Mouse (Mus musculus) heart, embryonic 14.5 days (tissue): Measurements from ENCODE around the gene Ftsj3. TPM values are rescaled to one million over a fixed set of nuclear protein-coding genes. Genes with fewer than 3 reads are reported as not detected.

Experiments
- ATAC-seq: fragments of 200-750 bp; cut with Nextera tagmentation; 2 replicates; pipeline ENCODE4 v1.8.0; 2017; ENCODE audit warnings: low read depth, moderate TSS enrichment; ENCODE audit not compliant: insufficient number of reproducible peaks, insufficient read depth, low FRiP score
- H3K27ac ChIP-seq, 2 experiments: fragments of 200-500 bp in 1 of 2; fragments of 300-500 bp in 1 of 2; sonication (generic) in 1 of 2; replicated peaks in 1 of 2; 2 replicates each; pipeline ENCODE4 v1.5.1; 2012 to 2014; ENCODE audit warnings: low read depth in 2 of 2, low read length in 2 of 2, control low read depth in 1 of 2, mild to moderate bottlenecking in 1 of 2, mixed read lengths in 1 of 2; ENCODE audit not compliant: control insufficient read depth in 1 of 2, insufficient read depth in 1 of 2
- H3K27me3 ChIP-seq: fragments of 300-500 bp; sonication (generic); 2 replicates; pipeline ENCODE4 v1.6.1; 2014; ENCODE audit warnings: mild to moderate bottlenecking, low read length, control low read depth; ENCODE audit not compliant: control insufficient read depth, insufficient read depth
- H3K36me3 ChIP-seq: fragments of 300-500 bp; sonication (generic); 2 replicates; pipeline ENCODE4 v1.6.1; 2014; ENCODE audit warnings: mild to moderate bottlenecking, control low read depth, low read length, mixed read lengths; ENCODE audit not compliant: control insufficient read depth, insufficient read depth
- H3K4me1 ChIP-seq, 2 experiments: fragments of 200-500 bp in 1 of 2; fragments of 300-500 bp in 1 of 2; sonication (generic) in 1 of 2; 2 replicates each; pipeline ENCODE4 v1.6.1; 2012 to 2014; ENCODE audit warnings: low read length in 2 of 2, control low read depth in 1 of 2, mixed read lengths in 1 of 2; ENCODE audit not compliant: control insufficient read depth in 2 of 2, insufficient read depth in 2 of 2
- H3K4me2 ChIP-seq: fragments of 300-500 bp; sonication (generic); 2 replicates; pipeline ENCODE4 v1.6.1; 2014; ENCODE audit warnings: mild to moderate bottlenecking, low read length
- H3K4me3 ChIP-seq, 2 experiments: fragments of 200-500 bp in 1 of 2; fragments of 300-500 bp in 1 of 2; sonication (generic) in 1 of 2; 2 replicates each; pipeline ENCODE4 v1.5.1; 2012 to 2014; ENCODE audit warnings: low read length in 2 of 2, mild to moderate bottlenecking in 2 of 2, control low read depth in 1 of 2, low read depth in 1 of 2, moderate library complexity in 1 of 2; ENCODE audit not compliant: control insufficient read depth in 1 of 2, insufficient read depth in 1 of 2
- H3K9ac ChIP-seq: fragments of 300-500 bp; sonication (generic); 2 replicates; pipeline ENCODE4 v1.6.1; 2014; ENCODE audit warnings: mild to moderate bottlenecking, low read length
- H3K9me3 ChIP-seq: fragments of 300-500 bp; sonication (generic); 2 replicates; pipeline ENCODE4 v1.6.1; 2016; ENCODE audit warnings: low read length, control low read depth; ENCODE audit not compliant: control insufficient read depth
- WGBS: fragments of 180-500 bp; shearing (Covaris S2); extraction: QIAGEN DNeasy Blood & Tissue Kit; methylation state at CpG from one replicate; pipeline ENCODE4 v1.1.7; 2014; 5-methylcytosine and 5-hydroxymethylcytosine counted together
- polyA plus RNA-seq: library from polyadenylated mRNA; unstranded; fragments of >200 nt; fragmentation: Nextera tagmentation; extraction: Ambion mirVana; gene quantifications from 2 replicates; pipeline ENCODE4 v1.2.1, GENCODE M21; 2014

Ftsj3 gene
- 31.7 and 34.1 TPM in 2 replicates for polyA plus RNA-seq

GRCm38 (mm10) chr11:106255685-106256451 lies at the start of gene Ftsj3, which contains the start of gene Psmc5:
Ftsj3 (minus strand) TSS chr11:106256079.
Psmc5 (plus strand) TSS chr11:106256154.
- H3K4me1 ChIP-seq = peaks cover 4 to 18% of the 10 kb centered on the region in 2 experiments
- H3K36me3 ChIP-seq = peaks cover 62% of the 10 kb centered on the region

GRCm38 (mm10) chr11:106305348-106306064 lies 49.6 kb upstream of the Ftsj3 start:
- ATAC-seq = no peak
- H3K27ac ChIP-seq = no peak overlapping the region
- no peak overlapping the region for H3K4me2 ChIP-seq
- no peaks in the 10 kb centered on the region for H3K27me3 ChIP-seq
- H3K9me3 ChIP-seq = no peaks in the 10 kb centered on the region
- H3K4me3 ChIP-seq = no peak overlapping the region
- H3K9ac ChIP-seq = no peak overlapping the region
- no peaks in the 10 kb centered on the region for H3K36me3 ChIP-seq
- H3K4me1 ChIP-seq = no peaks in the 10 kb centered on the region; a peak in 1 of 4 replicates
- WGBS = 77% methylated on average over 10 of the region's 10 CpGs

More at GRCm38 (mm10) chr11:106255685-106256451, at the start of gene Ftsj3, which contains the start of gene Psmc5:
- WGBS = under 1% methylated on average over 42 of the region's 42 CpGs
- H3K4me3 ChIP-seq = peak within 1 kb of the TSS; percentile 50 to 74
- ATAC-seq = peak; percentile 78
- H3K27ac ChIP-seq = peak within 1 kb of the TSS; percentile 36 to 71
- H3K9ac ChIP-seq = peak within 1 kb of the TSS; percentile 85
- peak within 1 kb of the TSS; percentile 95 for H3K4me2 ChIP-seq
- no peaks in the 10 kb centered on the region for H3K27me3 ChIP-seq
- H3K9me3 ChIP-seq = no peaks in the 10 kb centered on the region

GRCm38 (mm10) chr11:106302634-106303033 lies 46.8 kb upstream of the Ftsj3 start:
- H3K27ac ChIP-seq = no peak overlapping the region
- no peak overlapping the region for H3K9ac ChIP-seq
- H3K36me3 ChIP-seq = no peaks in the 10 kb centered on the region
- H3K4me1 ChIP-seq = no peaks in the 10 kb centered on the region
- WGBS = 15% methylated on average over 2 of the region's 2 CpGs
- ATAC-seq = peak; percentile 68; the same call in 1 of the 2 replicates
- H3K4me3 ChIP-seq = no peak overlapping the region
- no peak overlapping the region for H3K4me2 ChIP-seq
- no peaks in the 10 kb centered on the region for H3K9me3 ChIP-seq
- no peaks in the 10 kb centered on the region for H3K27me3 ChIP-seq

GRCm38 (mm10) chr11:106301765-106302164 lies 45.9 kb upstream of the Ftsj3 start, which contains the start of gene Gh:
Gh (minus strand) TSS chr11:106301865.
- no peaks in the 10 kb centered on the region for H3K27me3 ChIP-seq

GRCm38 (mm10) chr11:106291861-106292260 lies 36.0 kb upstream of the Ftsj3 start:
- Histone ChIP-seq H3K27ac (no peak overlapping the region), H3K4me2 (no peak overlapping the region), H3K27me3 (no peaks in the 10 kb centered on the region), H3K4me1 (peaks cover 3 to 6% of the 10 kb centered on the region in 2 experiments; a peak in 2 of 4 replicates), H3K9me3 (no peaks in the 10 kb centered on the region), H3K9ac (no peak overlapping the region), H3K4me3 (no peak overlapping the region), H3K36me3 (no peaks in the 10 kb centered on the region)
- no peak for ATAC-seq
- 96% methylated on average over 2 of the region's 2 CpGs for WGBS

More at GRCm38 (mm10) chr11:106301765-106302164, 45.9 kb upstream of the Ftsj3 start, which contains the start of gene Gh:
- no peak within 1 kb of the TSS for H3K27ac ChIP-seq
- H3K36me3 ChIP-seq = no peaks in the 10 kb centered on the region
- no peaks in the 10 kb centered on the region for H3K9me3 ChIP-seq
- H3K4me2 ChIP-seq = no peak within 1 kb of the TSS
- WGBS = 75% methylated on average over 9 of the region's 9 CpGs
- no peak within 1 kb of the TSS for H3K9ac ChIP-seq
- no peak for ATAC-seq
- no peaks in the 10 kb centered on the region for H3K4me1 ChIP-seq
- no peak within 1 kb of the TSS for H3K4me3 ChIP-seq

GRCm38 (mm10) chr11:106290376-106290775 lies 34.5 kb upstream of the Ftsj3 start:
- no peak for ATAC-seq
- Histone ChIP-seq H3K4me2 (no peak overlapping the region), H3K36me3 (no peaks in the 10 kb centered on the region), H3K9me3 (no peaks in the 10 kb centered on the region), H3K27me3 (no peaks in the 10 kb centered on the region), H3K9ac (no peak overlapping the region), H3K27ac (no peak overlapping the region), H3K4me1 (peaks cover 3 to 6% of the 10 kb centered on the region in 2 experiments; a peak in 2 of 4 replicates), H3K4me3 (no peak overlapping the region)
- WGBS = 95% methylated on average over 5 of the region's 5 CpGs

- H3K27me3 ChIP-seq = no peaks in the 10 kb centered on the region
- H3K36me3 ChIP-seq = no peaks in the 10 kb centered on the region
- no peak overlapping the region for H3K4me2 ChIP-seq
- H3K4me3 ChIP-seq = no peak overlapping the region
- H3K4me1 ChIP-seq = peaks cover 3 to 6% of the 10 kb centered on the region in 2 experiments; a peak in 2 of 4 replicates
- no peaks in the 10 kb centered on the region for H3K9me3 ChIP-seq
- no peak overlapping the region for H3K27ac ChIP-seq
- peak; percentile 54 for ATAC-seq
- no peak overlapping the region for H3K9ac ChIP-seq
- WGBS = 21% methylated on average over 8 of the region's 8 CpGs
These were observed 33.5 kb upstream of the Ftsj3 start for GRCm38 (mm10) chr11:106289369-106289768.
